Mouse (Mus musculus) midbrain, embryonic 10.5 days (tissue): Measurements from ENCODE around the gene Sv2a. TPM values are rescaled to one million over a fixed set of nuclear protein-coding genes. Genes with fewer than 3 reads are reported as not detected.

Source experiments
- DNase-seq: peaks from one replicate; pipeline ENCODE4 v3.0.0-alpha.2; 2017; ENCODE audit warnings: low spot score
- H3K27ac ChIP-seq: fragments of 300-500 bp; sonication (generic); replicated peaks from 2 replicates; pipeline ENCODE4 v1.5.1; 2016; ENCODE audit warnings: mild to moderate bottlenecking
- H3K27me3 ChIP-seq: fragments of 300-500 bp; sonication (generic); 2 replicates; pipeline ENCODE4 v1.6.1; 2016; ENCODE audit warnings: low read depth, mild to moderate bottlenecking; ENCODE audit not compliant: poor library complexity, severe bottlenecking
- H3K36me3 ChIP-seq: fragments of 300-500 bp; sonication (generic); 2 replicates; pipeline ENCODE4 v1.6.1; 2016; ENCODE audit warnings: mild to moderate bottlenecking, moderate library complexity
- H3K4me1 ChIP-seq: fragments of 300-500 bp; sonication (generic); 2 replicates; pipeline ENCODE4 v1.6.1; 2016
- H3K4me3 ChIP-seq: fragments of 300-500 bp; sonication (generic); 2 replicates; pipeline ENCODE4 v1.5.1; 2016; ENCODE audit warnings: mild to moderate bottlenecking, moderate library complexity
- H3K9me3 ChIP-seq: fragments of 300-500 bp; sonication (generic); replicated peaks from 2 replicates; pipeline ENCODE4 v1.6.1; 2016; ENCODE audit warnings: mild to moderate bottlenecking
- WGBS: fragments of 180-500 bp; shearing (Covaris S2); methylation state at CpG from one replicate; pipeline ENCODE4 v1.1.7; 2016; 5-methylcytosine and 5-hydroxymethylcytosine counted together
- polyA plus RNA-seq: library from polyadenylated mRNA; unstranded; fragments of >200 nt; fragmentation: Nextera tagmentation; extraction: Ambion mirVana; gene quantifications from 2 replicates; pipeline ENCODE4 v1.2.1, GENCODE M21; 2016

The Sv2a gene
- 3.1 and 8.8 TPM in 2 replicates for polyA plus RNA-seq

DNA sequence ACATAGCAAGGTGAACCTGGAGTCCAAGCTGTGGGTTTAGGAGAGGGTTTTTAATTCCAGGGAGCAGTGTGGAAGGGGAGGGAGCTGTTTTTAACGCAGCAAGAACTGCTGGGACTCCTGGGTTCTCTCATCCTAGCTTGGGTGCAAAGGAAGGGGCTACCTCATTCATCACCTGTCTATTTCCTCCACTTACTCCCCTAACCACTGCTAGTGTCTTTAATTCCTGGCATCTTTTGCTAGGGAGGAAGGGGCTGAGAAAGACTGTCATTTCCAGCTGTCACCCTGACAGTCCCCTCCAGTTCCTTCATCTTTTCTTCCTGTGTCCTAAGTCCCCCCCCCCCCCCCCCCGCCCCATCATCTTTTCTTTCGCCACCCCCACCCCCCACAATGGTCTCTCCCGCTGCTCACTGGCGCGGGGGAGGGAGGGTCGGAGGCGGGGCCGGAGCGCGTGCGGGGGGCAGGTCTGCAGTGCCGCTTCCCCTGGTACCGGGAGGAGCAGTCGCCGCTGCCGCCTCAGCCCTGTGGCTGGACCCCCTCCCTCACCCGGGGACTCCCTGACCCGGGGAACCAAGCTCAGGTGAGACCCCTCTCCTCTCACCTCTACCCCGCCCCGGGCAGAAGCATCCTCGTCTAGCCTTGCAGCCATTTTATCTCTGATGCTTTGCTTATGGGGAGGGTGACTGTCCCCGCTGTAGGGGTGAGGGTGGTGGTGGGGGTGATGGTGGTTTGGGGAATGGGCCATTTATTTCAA lies at the start of gene Sv2a:
Gene Sv2a, plus strand, starts transcription at position 425 of the 751 bp plus-strand sequence.
- Histone ChIP-seq H3K9me3 (no peaks in the 10 kb centered on the region), H3K4me3 (peak within 1 kb of the TSS; percentile 63), H3K27me3 (no peaks in the 10 kb centered on the region), H3K4me1 (peaks cover 37% of the 10 kb centered on the region), H3K36me3 (peaks cover 36% of the 10 kb centered on the region), H3K27ac (peak within 1 kb of the TSS; percentile 82)
- 1% methylated on average over 19 of the region's 23 CpGs for WGBS
- DNase-seq = peak; percentile 49

GRCm38 (mm10) chr3:96132478-96132877 lies 48.5 kb upstream of the Sv2a start:
- 85% methylated on average over 3 of the region's 3 CpGs for WGBS
- Histone ChIP-seq H3K4me1 (0 out of 2 replicates have a peak, but pooled peaks cover 6% of the 10 kb centered on the region), H3K36me3 (peaks cover 7% of the 10 kb centered on the region; the same call in 1 of the 2 replicates), H3K27ac (no peak overlapping the region), H3K4me3 (no peak overlapping the region), H3K27me3 (no peaks in the 10 kb centered on the region), H3K9me3 (no peaks in the 10 kb centered on the region)
- no peak for DNase-seq

DNA sequence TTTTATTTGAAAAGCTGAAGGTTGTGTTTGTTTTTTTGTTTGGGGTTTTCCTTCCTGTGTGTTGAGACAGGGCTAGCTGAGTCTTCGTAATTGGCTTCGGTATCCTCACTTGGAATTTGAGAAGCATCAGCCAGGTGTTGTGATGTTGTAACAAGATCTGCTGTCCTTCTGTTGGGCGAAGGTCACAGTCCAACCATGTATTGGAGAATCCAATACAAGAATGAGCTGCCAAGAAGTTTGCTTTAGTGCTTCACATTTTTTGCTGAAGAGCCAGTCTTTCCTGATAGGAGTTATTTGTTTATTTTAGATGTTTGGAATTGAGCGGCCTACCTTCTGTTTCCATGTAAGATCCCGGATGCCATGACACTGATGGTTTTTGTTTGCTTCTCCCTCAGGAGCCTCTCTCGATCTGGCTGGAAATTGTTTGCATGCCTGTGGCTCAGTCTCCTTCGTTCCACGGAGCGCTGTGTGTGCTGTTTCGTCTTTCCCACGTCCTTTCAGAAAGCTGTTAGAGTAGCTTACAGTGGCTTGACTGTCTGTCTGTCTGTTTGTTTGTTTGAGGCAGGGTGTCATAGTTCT lies 47.5 kb upstream of the Sv2a start:
- no peaks in the 10 kb centered on the region for H3K27me3 ChIP-seq
- H3K9me3 ChIP-seq = no peaks in the 10 kb centered on the region
- 79% methylated on average over 11 of the region's 11 CpGs for WGBS
- H3K4me3 ChIP-seq = no peak overlapping the region
- no peak overlapping the region for H3K27ac ChIP-seq
- no peak for DNase-seq
- 0 out of 2 replicates have a peak, but pooled peaks cover 6% of the 10 kb centered on the region for H3K4me1 ChIP-seq
- peaks cover 12% of the 10 kb centered on the region; the same call in 1 of the 2 replicates for H3K36me3 ChIP-seq

GRCm38 (mm10) chr3:96135011-96135410 lies 45.9 kb upstream of the Sv2a start:
- Histone ChIP-seq H3K36me3 (peaks cover 15% of the 10 kb centered on the region; the same call in 1 of the 2 replicates), H3K9me3 (no peaks in the 10 kb centered on the region), H3K27ac (no peak overlapping the region), H3K27me3 (no peaks in the 10 kb centered on the region), H3K4me1 (0 out of 2 replicates have a peak, but pooled peaks cover 6% of the 10 kb centered on the region), H3K4me3 (no peak overlapping the region)
- no peak for DNase-seq
- 83% methylated on average over 3 of the region's 3 CpGs for WGBS

- WGBS = 32% methylated on average over 5 of the region's 5 CpGs
- Histone ChIP-seq H3K27me3 (no peaks in the 10 kb centered on the region), H3K36me3 (peaks cover 56% of the 10 kb centered on the region), H3K4me1 (no peaks in the 10 kb centered on the region), H3K27ac (no peak overlapping the region), H3K4me3 (no peak overlapping the region), H3K9me3 (no peaks in the 10 kb centered on the region)
- DNase-seq = no peak
These were observed 33.0 kb upstream of the Sv2a start for GRCm38 (mm10) chr3:96147950-96148349.

GRCm38 (mm10) chr3:96151836-96152235 lies 29.1 kb upstream of the Sv2a start:
- Histone ChIP-seq H3K4me3 (no peak overlapping the region), H3K36me3 (peaks cover 60% of the 10 kb centered on the region), H3K27ac (no peak overlapping the region), H3K27me3 (no peaks in the 10 kb centered on the region), H3K9me3 (no peaks in the 10 kb centered on the region), H3K4me1 (no peaks in the 10 kb centered on the region)
- WGBS = 91% methylated on average over 7 of the region's 7 CpGs
- DNase-seq = no peak

DNA sequence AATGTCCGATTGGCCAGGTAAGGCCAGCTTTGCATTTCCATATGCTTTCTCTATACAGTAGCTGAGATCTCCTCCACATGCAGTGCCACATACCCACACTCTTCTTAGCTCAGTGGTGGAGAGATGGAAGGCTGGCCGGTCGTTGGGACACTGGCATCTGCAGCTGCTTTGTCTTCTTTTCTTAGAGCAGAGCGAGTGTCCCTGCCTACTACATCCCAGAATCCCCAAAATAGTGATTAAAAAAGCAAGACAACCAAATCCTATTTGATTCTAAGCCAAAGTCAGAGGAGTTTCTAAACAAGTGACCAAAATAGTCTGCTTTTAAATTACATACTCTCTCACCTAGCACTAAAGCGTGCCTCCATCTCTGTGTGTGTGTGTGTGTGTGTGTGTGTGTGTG lies 28.3 kb upstream of the Sv2a start:
- Histone ChIP-seq H3K27me3 (no peaks in the 10 kb centered on the region), H3K9me3 (no peaks in the 10 kb centered on the region), H3K36me3 (peaks cover 60% of the 10 kb centered on the region), H3K27ac (no peak overlapping the region), H3K4me3 (no peak overlapping the region), H3K4me1 (no peaks in the 10 kb centered on the region)
- 95% methylated on average over 5 of the region's 5 CpGs for WGBS
- no peak for DNase-seq

GRCm38 (mm10) chr3:96155501-96155900 lies 25.4 kb upstream of the Sv2a start:
- H3K36me3 ChIP-seq = peaks cover 56% of the 10 kb centered on the region
- 78% methylated on average over 8 of the region's 8 CpGs for WGBS
- H3K9me3 ChIP-seq = no peaks in the 10 kb centered on the region
- no peaks in the 10 kb centered on the region for H3K27me3 ChIP-seq
- DNase-seq = no peak
- H3K4me3 ChIP-seq = no peak overlapping the region
- peaks cover 7% of the 10 kb centered on the region for H3K4me1 ChIP-seq
- no peak overlapping the region for H3K27ac ChIP-seq

DNA sequence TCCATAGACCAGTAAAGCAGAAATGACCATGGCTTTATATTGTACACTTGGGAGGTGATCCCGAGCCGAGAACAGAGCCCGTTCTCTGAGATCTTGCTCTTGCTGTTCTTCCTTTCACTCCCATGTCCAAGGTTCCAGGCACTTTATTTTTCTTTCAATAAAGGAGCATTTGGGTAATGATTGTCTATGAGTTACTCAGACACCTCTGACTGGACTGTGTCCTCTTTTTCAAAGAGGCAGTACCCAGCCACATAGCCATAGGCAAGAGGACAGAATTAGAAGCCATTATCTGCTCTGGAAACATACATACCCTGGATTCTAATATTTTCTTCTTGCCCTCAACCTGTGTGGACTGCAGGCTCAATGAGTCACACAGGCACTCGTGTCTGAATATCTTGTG lies 21.1 kb upstream of the Sv2a start:
- H3K27ac ChIP-seq = no peak overlapping the region
- peaks cover 13% of the 10 kb centered on the region for H3K36me3 ChIP-seq
- no peak overlapping the region for H3K4me3 ChIP-seq
- no peaks in the 10 kb centered on the region for H3K9me3 ChIP-seq
- WGBS = 81% methylated on average over 4 of the region's 4 CpGs
- DNase-seq = no peak
- 0 out of 2 replicates have a peak, but pooled peaks cover 4% of the 10 kb centered on the region for H3K27me3 ChIP-seq
- peaks cover 27% of the 10 kb centered on the region for H3K4me1 ChIP-seq

- Histone ChIP-seq H3K4me1 (peaks cover 27% of the 10 kb centered on the region), H3K27ac (peak overlapping the region; percentile 78), H3K27me3 (0 out of 2 replicates have a peak, but pooled peaks cover 4% of the 10 kb centered on the region), H3K9me3 (no peaks in the 10 kb centered on the region), H3K36me3 (peaks cover 8% of the 10 kb centered on the region), H3K4me3 (no peak overlapping the region)
- no peak for DNase-seq
- WGBS = 64% methylated on average over 4 of the region's 4 CpGs
These were observed 20.6 kb upstream of the Sv2a start for GRCm38 (mm10) chr3:96160222-96160802.

DNA sequence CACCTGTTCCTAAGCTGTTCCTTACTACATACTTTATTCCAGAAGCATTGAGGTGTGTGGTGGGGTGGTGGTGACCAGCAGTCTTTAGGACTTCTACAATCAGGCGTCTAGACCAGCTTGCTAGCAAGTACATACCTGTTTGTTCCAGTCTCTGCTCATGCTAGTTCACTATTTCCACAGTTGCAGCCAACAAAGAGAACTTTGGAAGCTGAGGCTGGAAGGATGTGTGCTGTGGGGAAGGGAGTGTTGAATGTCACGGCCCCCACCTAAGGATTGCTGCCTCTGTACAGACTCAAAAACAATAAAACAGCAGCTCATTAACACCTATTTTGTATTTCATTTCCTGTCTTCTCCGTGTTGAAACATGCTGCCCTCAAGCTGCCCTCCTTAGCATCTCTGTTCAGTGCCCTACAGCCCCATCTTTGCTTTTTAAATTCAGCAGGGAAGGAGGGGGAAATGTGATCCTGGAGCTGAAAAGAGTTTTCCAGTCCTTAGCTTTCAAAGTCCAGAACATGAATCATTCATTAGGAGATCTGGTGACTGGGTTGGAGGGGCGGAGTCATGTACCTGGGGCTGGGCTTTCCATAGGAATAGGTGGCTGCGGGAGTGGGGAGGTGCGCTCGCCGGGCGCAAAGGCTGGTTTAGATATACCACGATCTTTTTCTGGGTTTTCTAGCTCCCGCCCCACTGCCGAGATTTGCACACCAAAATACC lies 20.0 kb upstream of the Sv2a start:
- peak overlapping the region; percentile 78 for H3K27ac ChIP-seq

More for the DNA sequence above, 20.0 kb upstream of the Sv2a start:
- peak; percentile 44 for DNase-seq
- Histone ChIP-seq H3K4me1 (peaks cover 27% of the 10 kb centered on the region), H3K4me3 (peak overlapping the region; percentile 55), H3K9me3 (no peaks in the 10 kb centered on the region), H3K36me3 (peaks cover 1% of the 10 kb centered on the region), H3K27me3 (0 out of 2 replicates have a peak, but pooled peaks cover 4% of the 10 kb centered on the region)
- 1% methylated on average over 12 of the region's 12 CpGs for WGBS
